Mouse (Mus musculus) heart, postnatal 0 days (tissue): Measurements from ENCODE around the gene Capn1. TPM values are rescaled to one million over a fixed set of nuclear protein-coding genes. Genes with fewer than 3 reads are reported as not detected.

ENCODE experiments used
- ATAC-seq: fragments of 200-750 bp; cut with Nextera tagmentation; 2 replicates; pipeline ENCODE4 v1.8.0; 2017; ENCODE audit warnings: low read depth, moderate number of reproducible peaks, moderate library complexity; ENCODE audit not compliant: insufficient read depth
- DNase-seq: peaks from one replicate; pipeline ENCODE4 v3.0.0-alpha.2; 2016; ENCODE audit warnings: low spot score
- H3K27ac ChIP-seq: fragments of 300-500 bp; sonication (generic); 2 replicates; pipeline ENCODE4 v1.5.1; 2014; ENCODE audit warnings: low read depth, mild to moderate bottlenecking
- H3K27me3 ChIP-seq: fragments of 300-500 bp; sonication (generic); 2 replicates; pipeline ENCODE4 v1.6.1; 2014; ENCODE audit warnings: low read length, mixed read lengths; ENCODE audit not compliant: control insufficient read depth, insufficient read depth
- H3K36me3 ChIP-seq: fragments of 300-500 bp; sonication (generic); replicated peaks from 2 replicates; pipeline ENCODE4 v1.6.1; 2014; ENCODE audit warnings: low read length, mixed read lengths; ENCODE audit not compliant: control insufficient read depth, insufficient read depth
- H3K4me1 ChIP-seq: fragments of 300-500 bp; sonication (generic); 2 replicates; pipeline ENCODE4 v1.6.1; 2014; ENCODE audit warnings: antibody characterized with exemption; ENCODE audit not compliant: control insufficient read depth, insufficient read depth
- H3K4me2 ChIP-seq: fragments of 300-500 bp; sonication (generic); 2 replicates; pipeline ENCODE4 v1.6.1; 2014; ENCODE audit warnings: low read depth, mild to moderate bottlenecking, low read length, moderate library complexity
- H3K4me3 ChIP-seq: fragments of 300-500 bp; sonication (generic); 2 replicates; pipeline ENCODE4 v1.5.1; 2014; ENCODE audit warnings: low read depth, low read length
- H3K9ac ChIP-seq: fragments of 300-500 bp; sonication (generic); replicated peaks from 2 replicates; pipeline ENCODE4 v1.6.1; 2014; ENCODE audit warnings: low read depth, low read length, mixed read lengths
- H3K9me3 ChIP-seq: fragments of 300-500 bp; sonication (generic); replicated peaks from 2 replicates; pipeline ENCODE4 v1.6.1; 2016; ENCODE audit warnings: low read length; ENCODE audit not compliant: control insufficient read depth
- CTCF ChIP-seq: IDR thresholded peaks from 2 replicates; pipeline ENCODE4 v1.5.1; 2016; ENCODE audit warnings: antibody characterized with exemption, control low read depth, low read depth
- EP300 ChIP-seq: IDR thresholded peaks from 2 replicates; pipeline ENCODE4 v1.6.1; 2016; ENCODE audit warnings: antibody characterized with exemption, low read depth
- WGBS: fragments of 180-500 bp; shearing (Covaris S2); extraction: QIAGEN DNeasy Blood & Tissue Kit; methylation state at CpG from one replicate; pipeline ENCODE4 v1.1.7; 2014; 5-methylcytosine and 5-hydroxymethylcytosine counted together
- microRNA-seq: library from miRNA; unstranded; fragments of <30 nt; microRNA quantifications from one replicate; pipeline ENCODE4, GENCODE M21; 2016
- polyA plus RNA-seq: library from polyadenylated mRNA; unstranded; fragments of >200 nt; fragmentation: Nextera tagmentation; extraction: Ambion mirVana; gene quantifications from 2 replicates; pipeline ENCODE4 v1.2.1, GENCODE M21; 2015
- total RNA-seq: library from RNA; depleted of rRNA; stranded (reverse); fragments of >200 nt; gene quantifications from 2 replicates; pipeline ENCODE4 v1.2.3, GENCODE M21; 2014; ENCODE audit warnings: low replicate concordance; rRNA removed

Capn1 gene
- total and polyA plus RNA-seq, 2 experiments from 2014 or later, result 5.3 to 19.3 TPM

DNA sequence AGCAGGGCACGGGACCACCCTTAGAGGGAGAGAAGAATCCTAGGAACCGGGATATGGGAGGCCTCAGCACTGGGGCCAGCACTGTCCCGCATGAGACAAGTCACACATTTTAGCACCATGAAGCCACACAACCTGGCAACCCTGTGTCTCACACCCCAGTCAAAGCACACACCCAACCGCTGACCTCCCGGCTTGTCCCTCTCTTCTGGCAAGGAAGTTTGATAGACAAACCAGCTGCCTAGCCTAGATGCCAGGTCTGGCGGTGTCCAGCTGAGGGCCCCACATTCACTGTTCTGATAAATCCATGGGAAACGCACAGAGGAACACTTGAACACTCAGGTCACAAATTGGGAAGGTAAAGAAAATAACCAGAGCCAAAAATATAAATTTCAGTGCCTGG lies 73.1 kb downstream of the Capn1 start:
- 57% methylated on average over 7 of the region's 7 CpGs for WGBS
- Histone ChIP-seq H3K27me3 (no peaks in the 10 kb centered on the region), H3K4me1 (peaks cover 45% of the 10 kb centered on the region), H3K27ac (no peak overlapping the region), H3K4me3 (no peak overlapping the region), H3K9ac (no peak overlapping the region), H3K36me3 (peaks cover 8% of the 10 kb centered on the region), H3K9me3 (no peaks in the 10 kb centered on the region), H3K4me2 (no peak overlapping the region)
- TF ChIP-seq EP300, result no peak
- no peak for TF ChIP-seq CTCF
- no peak for DNase-seq
- ATAC-seq, result no peak

DNA sequence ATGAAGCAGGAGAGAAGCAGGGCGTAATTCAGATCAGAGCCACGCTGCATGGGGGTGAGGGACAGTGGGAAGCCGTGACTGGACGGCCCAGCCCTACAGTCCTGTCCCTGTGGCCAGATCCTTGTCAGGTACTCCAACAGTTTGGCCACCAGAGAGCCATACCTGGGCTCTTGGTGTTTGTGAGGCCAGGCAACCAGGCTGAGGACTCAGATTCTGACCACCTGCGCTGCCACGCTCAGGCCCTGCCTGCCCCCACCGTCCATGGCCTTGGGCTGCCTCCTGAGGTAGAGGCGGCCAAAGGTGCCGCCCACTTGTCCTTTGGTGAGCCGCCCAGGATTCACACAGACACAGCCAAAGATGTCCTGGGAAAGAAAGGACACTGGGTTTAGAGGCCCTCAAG lies 75.0 kb downstream of the Capn1 start:
- no peak overlapping the region for H3K4me3 ChIP-seq

DNA sequence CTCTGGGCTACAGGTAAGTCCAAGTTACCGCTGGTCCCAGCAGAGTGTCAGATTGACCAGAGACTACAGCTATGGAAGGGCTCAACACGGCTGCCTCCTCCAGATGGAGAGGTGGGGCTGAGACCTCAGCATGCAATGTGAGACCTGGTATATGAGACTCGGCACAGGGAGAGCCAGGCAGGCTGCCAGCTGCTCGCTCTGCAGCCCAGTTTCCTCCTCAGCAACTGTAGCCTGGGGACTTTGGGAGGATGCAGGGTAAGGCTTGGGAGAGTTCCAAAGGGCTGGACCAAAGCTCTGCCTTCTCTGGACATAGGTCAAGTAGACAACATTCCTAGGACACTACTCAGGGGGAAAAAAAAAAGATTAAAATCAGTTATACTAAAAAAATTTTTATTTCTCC lies 75.5 kb downstream of the Capn1 start:
- H3K9ac ChIP-seq, result no peak overlapping the region
- peaks cover 46% of the 10 kb centered on the region for H3K4me1 ChIP-seq
- DNase-seq, result peak; percentile 57
- H3K36me3 ChIP-seq, result peaks cover 8% of the 10 kb centered on the region
- 24% methylated on average over 4 of the region's 4 CpGs for WGBS
- peak; percentile 36 for ATAC-seq
- no peaks in the 10 kb centered on the region for H3K27me3 ChIP-seq
- no peak overlapping the region for H3K4me2 ChIP-seq
- no peak overlapping the region for H3K4me3 ChIP-seq
- peak overlapping the region; percentile 75 for H3K27ac ChIP-seq
- TF ChIP-seq CTCF (no peak), EP300 (peak; percentile 63; the same call in 1 of the 2 replicates)
- no peaks in the 10 kb centered on the region for H3K9me3 ChIP-seq

More for the DNA sequence above, 75.0 kb downstream of the Capn1 start:
- Histone ChIP-seq H3K9me3 (no peaks in the 10 kb centered on the region), H3K36me3 (peaks cover 8% of the 10 kb centered on the region), H3K4me1 (peaks cover 46% of the 10 kb centered on the region), H3K27me3 (no peaks in the 10 kb centered on the region), H3K4me2 (no peak overlapping the region), H3K27ac (peak overlapping the region; percentile 75), H3K9ac (no peak overlapping the region)
- TF ChIP-seq EP300 (no peak), CTCF (no peak)
- ATAC-seq (no peak), DNase-seq (no peak)
- 71% methylated on average over 10 of the region's 10 CpGs for WGBS

GRCm38 (mm10) chr19:5939715-5940114 lies 76.0 kb downstream of the Capn1 start:
- DNase-seq (no peak), ATAC-seq (no peak)
- Histone ChIP-seq H3K27ac (peak overlapping the region; percentile 47; the same call in 1 of the 2 replicates), H3K4me1 (peaks cover 44% of the 10 kb centered on the region), H3K4me3 (no peak overlapping the region), H3K4me2 (no peak overlapping the region), H3K9ac (no peak overlapping the region), H3K27me3 (no peaks in the 10 kb centered on the region), H3K9me3 (no peaks in the 10 kb centered on the region), H3K36me3 (peaks cover 8% of the 10 kb centered on the region)
- TF ChIP-seq EP300 (no peak), CTCF (no peak)
- WGBS, result 71% methylated on average over 5 of the region's 5 CpGs

Small RNA genes lying within 50 kb of the gene (microRNA-seq; reads per million reads assigned to microRNA genes)
- 1.4 reads per million for gene Mir6988

Other genes with a start within 250 kb of the Capn1 start
- gene Scyl1, start 244.5 kb downstream of the Capn1 start, total RNA-seq, result 78.0 and 82.4 TPM in 2 replicates
- gene Scyl1, start 244.5 kb downstream of the Capn1 start, polyA plus RNA-seq, result 46.1 and 47.1 TPM in 2 replicates
- 29.1 and 53.8 TPM in 2 replicates for gene Frmd8, start 140.6 kb downstream of the Capn1 start, total RNA-seq
- 12.8 and 14.9 TPM in 2 replicates for gene Frmd8, start 140.6 kb downstream of the Capn1 start, polyA plus RNA-seq
- gene Slc25a45, start 138.1 kb downstream of the Capn1 start, total RNA-seq, result 3.1 and 4.8 TPM in 2 replicates
- gene Slc25a45, start 138.1 kb downstream of the Capn1 start, polyA plus RNA-seq, result 2.8 and 2.9 TPM in 2 replicates
- gene Tigd3, start 121.7 kb downstream of the Capn1 start, total RNA-seq, result 0.81 and 3.3 TPM in 2 replicates
- 0.85 and 0.91 TPM in 2 replicates for gene Tigd3, start 121.7 kb downstream of the Capn1 start, polyA plus RNA-seq
- 57.8 and 91.8 TPM in 2 replicates for gene Dpf2, start 102.9 kb downstream of the Capn1 start, total RNA-seq
- gene Dpf2, start 102.9 kb downstream of the Capn1 start, polyA plus RNA-seq, result 60.5 and 61.4 TPM in 2 replicates
- gene Cdc42ep2, start 91.1 kb downstream of the Capn1 start, total RNA-seq, result 15.7 and 17.4 TPM in 2 replicates
- 8.8 and 9.5 TPM in 2 replicates for gene Cdc42ep2, start 91.1 kb downstream of the Capn1 start, polyA plus RNA-seq
- gene Pola2, start 51.7 kb downstream of the Capn1 start, total RNA-seq, result 44.7 and 64.3 TPM in 2 replicates
- gene Pola2, start 51.7 kb downstream of the Capn1 start, polyA plus RNA-seq, result 32.7 and 34.1 TPM in 2 replicates
- gene Slc22a20, start 29.8 kb downstream of the Capn1 start, total RNA-seq, result not detected in 2 replicates
- gene Slc22a20, start 29.8 kb downstream of the Capn1 start, polyA plus RNA-seq, result not detected in 2 replicates
- 12.0 and 16.0 TPM in 2 replicates for gene Syvn1, start 30.7 kb upstream of the Capn1 start, total RNA-seq
- 9.2 and 10.2 TPM in 2 replicates for gene Syvn1, start 30.7 kb upstream of the Capn1 start, polyA plus RNA-seq
- gene Mrpl49, start 41.9 kb upstream of the Capn1 start, total RNA-seq, result 18.7 and 37.1 TPM in 2 replicates
- 49.7 and 53.5 TPM in 2 replicates for gene Mrpl49, start 41.9 kb upstream of the Capn1 start, polyA plus RNA-seq
- 562 and 833 TPM in 2 replicates for gene Fau, start 41.9 kb upstream of the Capn1 start, total RNA-seq
- 484 and 508 TPM in 2 replicates for gene Fau, start 41.9 kb upstream of the Capn1 start, polyA plus RNA-seq
- gene Znhit2, start 45.3 kb upstream of the Capn1 start, total RNA-seq, result 46.7 and 58.4 TPM in 2 replicates
- gene Znhit2, start 45.3 kb upstream of the Capn1 start, polyA plus RNA-seq, result 21.4 and 22.7 TPM in 2 replicates
- gene Tm7sf2, start 52.5 kb upstream of the Capn1 start, total RNA-seq, result 13.1 and 14.4 TPM in 2 replicates
- 3.2 and 3.3 TPM in 2 replicates for gene Tm7sf2, start 52.5 kb upstream of the Capn1 start, polyA plus RNA-seq
- 55.2 and 59.7 TPM in 2 replicates for gene Vps51, start 61.3 kb upstream of the Capn1 start, total RNA-seq
- 32.5 and 35.8 TPM in 2 replicates for gene Vps51, start 61.3 kb upstream of the Capn1 start, polyA plus RNA-seq
- gene Tmem262, start 64.1 kb upstream of the Capn1 start, total RNA-seq, result not detected in 2 replicates
- gene Tmem262, start 64.1 kb upstream of the Capn1 start, polyA plus RNA-seq, result not detected in 2 replicates
- not detected in 2 replicates for gene Gm28374, start 66.4 kb upstream of the Capn1 start, total RNA-seq
- 0.72 and 0.99 TPM in 2 replicates for gene Gm28374, start 66.4 kb upstream of the Capn1 start, polyA plus RNA-seq
- 50.8 and 55.5 TPM in 2 replicates for gene Zfpl1, start 69.1 kb upstream of the Capn1 start, total RNA-seq
- gene Zfpl1, start 69.1 kb upstream of the Capn1 start, polyA plus RNA-seq, result 36.1 and 37.5 TPM in 2 replicates
- gene Cdca5, start 69.1 kb upstream of the Capn1 start, total RNA-seq, result 2.2 and 6.8 TPM in 2 replicates
- gene Cdca5, start 69.1 kb upstream of the Capn1 start, polyA plus RNA-seq, result 5.7 and 6.4 TPM in 2 replicates
- gene AC131692.1, start 78.5 kb upstream of the Capn1 start, total RNA-seq, result not detected in 2 replicates
- gene AC131692.1, start 78.5 kb upstream of the Capn1 start, polyA plus RNA-seq, result not detected in 2 replicates
- not detected in 2 replicates for gene Naaladl1, start 89.9 kb upstream of the Capn1 start, total RNA-seq
- 0.07 TPM in 1 of 2 replicates, not detected in the other for gene Naaladl1, start 89.9 kb upstream of the Capn1 start, polyA plus RNA-seq
- gene Sac3d1, start 102.8 kb upstream of the Capn1 start, total RNA-seq, result 46.5 and 48.8 TPM in 2 replicates
- gene Sac3d1, start 102.8 kb upstream of the Capn1 start, polyA plus RNA-seq, result 25.1 and 25.8 TPM in 2 replicates
- gene Snx15, start 112.4 kb upstream of the Capn1 start, total RNA-seq, result 30.5 and 55.7 TPM in 2 replicates
- gene Snx15, start 112.4 kb upstream of the Capn1 start, polyA plus RNA-seq, result 17.5 and 18.5 TPM in 2 replicates
- gene Batf2, start 125.1 kb upstream of the Capn1 start, total RNA-seq, result 0.46 TPM in 1 of 2 replicates, not detected in the other
- 0.16 and 0.18 TPM in 2 replicates for gene Batf2, start 125.1 kb upstream of the Capn1 start, polyA plus RNA-seq
- gene Arl2, start 125.7 kb upstream of the Capn1 start, total RNA-seq, result 59.2 and 75.1 TPM in 2 replicates
- 96.6 and 105 TPM in 2 replicates for gene Arl2, start 125.7 kb upstream of the Capn1 start, polyA plus RNA-seq
- not detected in 2 replicates for gene Majin, start 168.5 kb upstream of the Capn1 start, total RNA-seq
- gene Majin, start 168.5 kb upstream of the Capn1 start, polyA plus RNA-seq, result not detected in 2 replicates
- gene Gpha2, start 210.5 kb upstream of the Capn1 start, total RNA-seq, result not detected in 2 replicates
- gene Gpha2, start 210.5 kb upstream of the Capn1 start, polyA plus RNA-seq, result not detected in 2 replicates
- 20.6 and 40.3 TPM in 2 replicates for gene Ppp2r5b, start 220.0 kb upstream of the Capn1 start, total RNA-seq
- gene Ppp2r5b, start 220.0 kb upstream of the Capn1 start, polyA plus RNA-seq, result 18.3 and 18.6 TPM in 2 replicates
- gene Atg2a, start 225.8 kb upstream of the Capn1 start, total RNA-seq, result 18.9 and 24.5 TPM in 2 replicates
- 4.7 and 5.6 TPM in 2 replicates for gene Atg2a, start 225.8 kb upstream of the Capn1 start, polyA plus RNA-seq